Mouse (Mus musculus): ENCODE measurements around the gene 4931406P16Rik.

DNA sequence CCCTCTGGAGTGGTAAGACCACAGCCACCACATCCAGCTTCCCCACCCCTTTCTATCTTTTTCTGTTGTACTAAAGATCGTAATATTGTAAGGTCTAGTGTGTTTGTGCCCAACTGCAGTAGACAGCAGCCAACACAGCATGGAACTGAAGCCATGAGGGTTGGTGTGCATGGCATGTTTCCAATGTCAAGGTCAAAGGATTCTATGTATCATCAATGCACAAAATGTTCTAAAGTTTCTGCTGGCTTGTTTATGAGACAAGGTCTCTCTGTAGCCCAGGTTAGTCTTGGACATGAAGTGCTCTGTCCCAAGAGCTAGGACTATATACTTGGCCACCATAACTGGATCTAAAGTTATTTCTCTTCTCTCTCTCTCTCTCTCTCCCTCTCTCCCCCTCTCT, 11.5 kb upstream of the 4931406P16Rik start:
- TF ChIP-seq CTCF (IDR thresholded peaks at IDR 0.05; ENCODE audit: low read depth, low read length) = no peak
- TF ChIP-seq GATA1 (IDR thresholded peaks at IDR 0.05; ENCODE audit: borderline replicate concordance, low read length) = no peak
- TF ChIP-seq POLR2AphosphoS5 (IDR thresholded peaks at IDR 0.05; ENCODE audit: insufficient replicate concordance, low read depth, low read length) = no peak
- TF ChIP-seq TAL1 (conservative IDR thresholded peaks at IDR 0.05; ENCODE audit: low read depth, low read length) = no peak
- no peak for TF ChIP-seq GATA2 (IDR thresholded peaks at IDR 0.05; ENCODE audit: borderline replicate concordance, low read depth, low read length)
